Mouse (Mus musculus) heart, postnatal 4 days (tissue): Measurements from ENCODE around the gene Klf7. TPM values are rescaled to one million over a fixed set of nuclear protein-coding genes. Genes with fewer than 3 reads are reported as not detected.

ENCODE experiments used
- microRNA-seq, 2 experiments: library from miRNA; unstranded; fragments of <30 nt; microRNA quantifications; one replicate each; pipeline ENCODE4 v1.2.0; 2021 to 2022
- total RNA-seq, 2 experiments: library from RNA; stranded (reverse); gene quantifications; 2 replicates each; pipeline ENCODE4 v1.2.3; 2021

The Klf7 gene
- total RNA-seq, 2 experiments from 2014 or later: 29.4 to 29.6 TPM

Small RNAs within 50 kb of the gene (microRNA-seq; reads per million reads assigned to microRNA genes)
- 0 to 0.41 reads per million in 2 experiments for gene Mir6899
